Mouse (Mus musculus) thymus, postnatal 36 days (tissue): Measurements from ENCODE around the gene Tdrd7.

ENCODE experiments used
- DNase-seq, 2 experiments: peaks; one replicate each; pipeline ENCODE4 v3.0.0; 2022; ENCODE audit warnings: mixed read lengths in 2 of 2

The Tdrd7 gene

GRCm38 (mm10) chr4:45972951-45973350 is 7.8 kb downstream of the Tdrd7 start:
- DNase-seq: no peak

- DNase-seq: no peak
Measured at GRCm38 (mm10) chr4:45976931-45977667, 12.0 kb downstream of the Tdrd7 start.

- DNase-seq: no peak
Measured at GRCm38 (mm10) chr4:45979916-45980315, 14.8 kb downstream of the Tdrd7 start.

GRCm38 (mm10) chr4:45981054-45981453 is 15.9 kb downstream of the Tdrd7 start:
- no peak for DNase-seq

- DNase-seq: no peak
Measured at GRCm38 (mm10) chr4:45990427-45991135, 25.4 kb downstream of the Tdrd7 start.

GRCm38 (mm10) chr4:45998536-45998935 is 33.4 kb downstream of the Tdrd7 start:
- no peak for DNase-seq

GRCm38 (mm10) chr4:46008142-46008793 is 43.1 kb downstream of the Tdrd7 start:
- no peak for DNase-seq

GRCm38 (mm10) chr4:46011698-46012097 is 46.6 kb downstream of the Tdrd7 start:
- DNase-seq: no peak

- no peak for DNase-seq
Measured at GRCm38 (mm10) chr4:46015605-46016004, 50.5 kb downstream of the Tdrd7 start.

GRCm38 (mm10) chr4:46023021-46023481 is 57.9 kb downstream of the Tdrd7 start:
- no peak for DNase-seq

- no peak for DNase-seq
Measured at GRCm38 (mm10) chr4:46025893-46026292, 60.8 kb downstream of the Tdrd7 start.

- DNase-seq: no peak
Measured at GRCm38 (mm10) chr4:46028224-46028623, 63.1 kb downstream of the Tdrd7 start.

- no peak for DNase-seq
Measured at GRCm38 (mm10) chr4:46028781-46029180, 63.6 kb downstream of the Tdrd7 start.

GRCm38 (mm10) chr4:46029552-46029951 is 64.4 kb downstream of the Tdrd7 start:
- no peak for DNase-seq

GRCm38 (mm10) chr4:46032448-46032847 is 67.3 kb downstream of the Tdrd7 start:
- DNase-seq: no peak

GRCm38 (mm10) chr4:46033197-46033596 is 68.1 kb downstream of the Tdrd7 start:
- no peak for DNase-seq

GRCm38 (mm10) chr4:46038591-46038891 is 73.4 kb downstream of the Tdrd7 start:
- DNase-seq: no peak

GRCm38 (mm10) chr4:46038892-46039751 is 74.0 kb downstream of the Tdrd7 start, which contains the start of gene Tmod1:
Gene Tmod1, plus strand, starts transcription at chr4:46038935.
- DNase-seq: peak; percentile 59 to 60

- no peak for DNase-seq
Measured at GRCm38 (mm10) chr4:46039899-46040298, 74.8 kb downstream of the Tdrd7 start.

GRCm38 (mm10) chr4:46040594-46041192 is 75.6 kb downstream of the Tdrd7 start:
- no peak for DNase-seq

GRCm38 (mm10) chr4:46041761-46042504 is 76.8 kb downstream of the Tdrd7 start:
- DNase-seq: no peak

- DNase-seq: no peak
Measured at GRCm38 (mm10) chr4:46042505-46042850, 77.3 kb downstream of the Tdrd7 start.
